Mouse (Mus musculus) CH12F3 (cell line): ENCODE data around the gene Ctla4.

Experiments used
- in situ Hi-C: fragments of 300-500 bp; cut with MboI; formaldehyde crosslinking; loops from 2 replicates; pipeline ENCODE4 v1.14.3; 2020; ENCODE audit warnings: low sequenced_read_pairs

Gene Ctla4

GRCm38 (mm10) chr1:60911631-60912030 is 24.8 kb downstream of the Ctla4 start:
- in situ Hi-C loops, result no loop called here

- in situ Hi-C loops, result no loop called here
These were observed 26.5 kb downstream of the Ctla4 start for GRCm38 (mm10) chr1:60913305-60913704.

DNA sequence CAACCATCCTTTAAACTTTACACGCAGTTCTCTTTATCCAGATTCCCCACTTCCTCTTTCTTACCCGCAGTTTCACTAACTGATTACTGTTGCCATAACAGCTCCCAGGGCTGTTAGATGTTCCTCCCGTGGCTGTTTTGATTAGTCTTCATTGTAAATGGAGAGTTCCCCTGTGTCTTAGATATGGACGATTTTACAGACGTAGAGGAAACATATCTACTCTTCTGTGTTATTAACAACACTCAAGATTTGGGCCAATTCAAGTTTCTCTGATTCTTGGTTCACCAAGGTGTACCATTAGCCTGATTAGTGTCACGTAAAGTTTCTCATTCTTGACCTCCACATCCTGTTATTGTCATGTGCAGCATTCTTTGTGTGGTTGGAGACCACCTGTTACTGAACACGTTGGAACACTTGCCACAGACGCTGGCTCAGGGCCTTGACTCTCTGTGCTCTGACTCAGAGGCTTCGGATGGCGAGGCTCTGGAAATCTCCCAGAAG is 29.5 kb downstream of the Ctla4 start:
- in situ Hi-C loops, result no loop called here

DNA sequence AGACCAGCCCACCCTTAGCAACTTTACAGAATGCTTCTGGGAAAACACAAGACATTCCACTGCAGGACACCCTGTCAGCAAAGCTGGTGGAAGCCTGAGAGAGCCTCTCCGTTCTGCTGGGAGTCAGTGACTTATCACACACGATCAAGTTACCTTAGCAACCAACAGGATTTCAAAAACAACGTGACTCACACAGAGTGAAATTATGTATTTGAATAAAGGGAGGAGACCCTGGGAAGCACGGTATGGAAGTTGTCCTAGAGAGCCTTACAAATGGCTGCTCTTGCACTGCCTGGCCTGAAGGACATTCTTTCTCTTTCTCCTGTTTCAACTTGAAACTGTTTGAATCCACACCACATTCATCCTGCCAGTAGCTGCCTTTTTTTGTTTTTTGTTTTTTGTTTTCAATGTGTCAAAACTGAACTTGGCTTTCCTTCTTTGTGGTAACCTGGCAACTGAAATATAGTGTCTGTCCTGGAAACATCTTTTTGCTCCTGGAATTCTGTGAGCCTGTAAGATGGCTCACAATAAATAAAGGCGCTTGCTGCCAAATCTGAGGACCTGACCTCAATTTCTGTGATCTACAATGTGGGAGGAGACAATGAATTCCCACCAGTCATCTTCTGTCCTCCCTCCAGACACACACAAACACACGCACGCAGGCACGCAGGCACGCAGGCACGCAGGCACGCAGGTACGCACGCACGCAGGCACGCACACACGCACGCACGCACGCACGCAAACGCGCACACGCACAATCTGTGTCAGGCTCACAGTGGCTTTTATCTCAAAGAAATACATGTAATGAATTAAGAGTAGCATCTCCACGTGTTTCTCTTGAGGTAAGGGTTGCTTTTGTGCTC is 33.9 kb downstream of the Ctla4 start:
- in situ Hi-C loops, result no loop called here

GRCm38 (mm10) chr1:60929036-60929435 is 42.2 kb downstream of the Ctla4 start:
- in situ Hi-C loops, result no loop called here

DNA sequence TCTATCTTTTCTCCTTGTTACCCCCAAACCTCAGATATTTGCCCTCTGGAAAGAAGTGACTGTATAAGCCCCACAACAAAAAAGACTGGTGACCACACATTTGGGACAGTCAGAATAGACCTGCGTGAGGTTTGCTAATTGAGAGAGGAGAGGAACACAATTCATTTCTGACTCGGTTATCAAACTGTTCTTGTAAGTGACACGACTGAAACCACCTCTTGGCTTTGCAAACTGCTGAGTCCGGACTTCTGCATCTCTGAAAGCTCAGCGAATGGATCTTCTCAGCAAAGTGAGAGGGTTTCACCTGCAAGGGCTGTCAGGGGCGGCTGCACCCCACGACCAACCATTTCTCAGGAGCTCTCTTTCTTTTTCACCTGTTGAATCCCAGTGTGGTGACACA is 43.6 kb downstream of the Ctla4 start:
- in situ Hi-C loops, result no loop called here

GRCm38 (mm10) chr1:60935968-60936581 is 49.3 kb downstream of the Ctla4 start:
- in situ Hi-C loops, result no loop called here

DNA sequence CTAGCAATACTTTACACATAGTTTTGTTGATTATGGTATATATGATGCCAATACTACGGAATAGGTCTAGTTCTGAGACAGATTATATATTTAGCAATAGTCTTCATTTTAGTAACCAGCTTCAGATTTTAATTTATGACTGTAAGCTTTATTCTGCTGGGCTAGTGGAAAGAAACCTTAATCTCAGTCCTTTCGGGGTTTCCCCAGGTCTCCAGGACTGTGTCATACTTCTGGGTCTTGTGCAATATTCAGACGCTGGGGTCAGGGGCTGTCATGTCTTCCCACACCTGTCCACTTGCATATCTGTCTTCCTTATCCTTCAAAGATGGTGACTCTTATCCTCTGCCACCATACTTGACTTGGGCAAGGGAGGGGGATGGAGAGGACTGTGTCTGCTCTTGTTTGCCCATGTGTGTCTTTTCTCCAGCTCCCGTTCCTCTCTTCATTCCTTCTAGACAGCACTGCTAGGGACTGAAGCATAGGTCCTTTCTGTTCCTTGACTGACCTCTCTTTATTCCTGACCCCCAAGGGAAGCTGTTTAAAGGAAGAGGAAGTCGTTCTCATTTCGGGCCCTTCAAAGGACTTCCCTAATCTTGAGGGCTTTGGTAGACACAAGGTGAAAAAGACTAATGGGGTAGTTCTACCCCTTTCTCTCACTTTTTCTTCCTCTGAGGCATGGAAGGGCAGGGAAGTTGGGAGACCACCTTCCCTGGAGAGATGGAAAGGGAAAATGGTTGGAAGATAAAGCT is 50.3 kb downstream of the Ctla4 start:
- in situ Hi-C loops, result no loop called here

GRCm38 (mm10) chr1:60938256-60938655 is 51.5 kb downstream of the Ctla4 start:
- in situ Hi-C loops, result no loop called here

- in situ Hi-C loops, result no loop called here
These were observed 52.2 kb downstream of the Ctla4 start for GRCm38 (mm10) chr1:60938974-60939373.

GRCm38 (mm10) chr1:60940023-60940422 is 53.2 kb downstream of the Ctla4 start:
- in situ Hi-C loops, result no loop called here

DNA sequence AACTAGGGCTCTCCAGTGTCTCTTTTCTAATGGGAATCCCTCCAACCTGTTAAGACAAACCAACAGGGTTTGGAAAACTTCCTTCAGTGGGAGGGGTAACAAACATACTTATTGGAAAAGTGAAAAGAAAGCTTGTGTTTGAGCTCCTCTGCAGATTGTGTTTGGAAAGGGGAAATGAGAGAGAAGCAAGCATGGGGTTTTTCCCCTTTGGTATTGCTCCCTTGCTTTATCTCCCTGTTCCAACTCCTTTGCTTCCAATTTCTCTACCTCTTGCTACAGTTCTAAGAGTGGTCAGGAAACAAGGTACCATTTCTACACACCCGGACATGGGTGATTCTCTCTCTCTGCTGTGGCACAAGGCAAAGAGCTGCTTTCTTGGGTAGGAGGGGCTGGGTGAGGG is 53.8 kb downstream of the Ctla4 start:
- in situ Hi-C loops, result no loop called here

GRCm38 (mm10) chr1:60941056-60942048 is 54.6 kb downstream of the Ctla4 start:
- in situ Hi-C loops, result no loop called here

DNA sequence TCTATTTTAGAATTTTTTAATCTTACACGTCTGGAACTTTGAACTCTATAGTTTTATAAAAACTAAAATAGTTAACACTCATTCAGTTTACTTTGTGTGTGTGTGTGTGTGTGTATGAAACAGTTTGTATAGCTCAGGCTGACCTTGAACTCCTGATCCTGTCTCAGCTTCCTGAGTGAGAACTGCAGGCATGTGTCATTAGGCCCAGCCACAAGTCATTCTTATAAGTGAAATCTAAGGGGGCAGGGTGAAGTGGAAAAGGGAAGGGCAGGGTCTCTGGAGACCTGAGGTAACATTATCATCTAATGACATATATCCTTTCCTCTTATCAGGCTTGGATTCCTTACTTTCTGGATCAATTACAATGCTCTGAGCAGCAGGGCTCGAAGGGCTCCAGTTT is 56.1 kb downstream of the Ctla4 start:
- in situ Hi-C loops, result no loop called here

DNA sequence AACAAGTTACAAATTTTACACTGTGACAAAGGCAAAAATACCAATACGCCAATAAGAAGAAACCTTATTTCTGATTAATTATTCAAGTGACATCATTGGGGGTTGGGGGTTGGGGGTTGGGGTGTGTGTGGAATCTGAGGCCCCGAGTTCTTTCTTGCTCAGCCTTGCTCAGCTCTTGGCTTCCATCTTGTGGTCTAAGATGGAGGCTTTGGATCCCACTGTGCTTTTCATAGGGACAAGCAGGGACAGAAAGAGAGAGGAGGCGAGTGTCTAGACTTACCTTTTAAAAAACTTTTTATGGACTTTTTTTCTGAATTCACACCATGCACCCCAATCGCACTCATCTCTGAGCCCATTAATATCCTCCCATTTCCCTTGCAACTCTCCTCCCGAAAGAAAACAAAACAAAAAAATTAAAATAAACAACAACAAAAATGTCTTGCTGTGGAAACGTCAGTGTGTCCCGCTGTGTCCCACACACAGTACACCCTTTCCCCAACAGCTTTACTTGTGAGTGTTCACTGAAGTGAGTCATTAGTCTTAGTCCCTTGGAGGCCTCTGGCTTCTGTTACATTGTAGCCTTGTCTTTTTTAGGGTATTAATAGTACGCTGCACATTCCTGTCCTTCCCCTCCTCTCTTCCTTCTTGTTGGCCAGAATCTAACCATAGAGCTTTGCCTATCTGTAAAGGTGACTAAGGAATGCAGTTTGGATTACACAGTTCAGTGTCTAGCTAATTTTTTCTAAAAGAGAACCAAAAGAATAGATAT is 59.0 kb downstream of the Ctla4 start:
- in situ Hi-C loops, result no loop called here

DNA sequence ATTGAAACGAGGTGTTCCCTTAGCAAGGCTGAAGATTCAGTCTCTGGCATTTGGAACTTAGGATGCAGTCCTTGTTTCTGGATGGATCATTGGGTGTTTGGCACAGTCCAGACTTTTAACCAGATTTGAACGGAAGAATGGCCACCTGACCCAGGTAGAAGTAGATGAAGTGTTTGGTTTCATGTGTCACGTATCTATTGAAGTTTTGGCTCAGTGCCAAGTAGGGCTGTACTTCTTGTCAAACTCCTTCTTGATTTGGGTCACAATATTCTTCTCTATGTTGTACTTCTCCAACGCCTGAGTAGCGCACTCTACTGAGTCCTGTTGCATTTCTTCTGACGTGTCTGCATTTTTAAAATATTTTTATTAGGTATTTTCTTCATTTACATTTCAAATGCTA is 61.3 kb downstream of the Ctla4 start:
- in situ Hi-C loops, result no loop called here

DNA sequence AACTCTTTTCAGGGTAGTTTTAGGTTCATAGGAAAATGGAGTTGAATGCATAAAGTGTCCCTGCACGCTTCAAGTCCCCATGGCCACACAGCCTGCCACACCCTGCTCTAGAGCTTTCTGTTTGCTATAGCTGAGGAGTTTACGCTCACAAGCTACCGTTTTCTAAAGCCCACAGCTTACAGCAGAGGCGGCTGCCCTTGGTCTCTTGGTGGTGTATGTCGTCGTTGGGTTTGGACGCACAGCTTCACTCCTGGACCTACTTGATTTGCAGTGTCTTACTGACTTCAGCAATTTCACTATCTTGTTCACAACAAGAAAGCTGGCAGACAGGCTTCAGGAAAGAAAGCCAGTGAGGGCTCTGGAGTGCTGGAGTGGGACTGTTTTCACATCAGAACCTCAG is 66.2 kb downstream of the Ctla4 start:
- in situ Hi-C loops, result no loop called here

DNA sequence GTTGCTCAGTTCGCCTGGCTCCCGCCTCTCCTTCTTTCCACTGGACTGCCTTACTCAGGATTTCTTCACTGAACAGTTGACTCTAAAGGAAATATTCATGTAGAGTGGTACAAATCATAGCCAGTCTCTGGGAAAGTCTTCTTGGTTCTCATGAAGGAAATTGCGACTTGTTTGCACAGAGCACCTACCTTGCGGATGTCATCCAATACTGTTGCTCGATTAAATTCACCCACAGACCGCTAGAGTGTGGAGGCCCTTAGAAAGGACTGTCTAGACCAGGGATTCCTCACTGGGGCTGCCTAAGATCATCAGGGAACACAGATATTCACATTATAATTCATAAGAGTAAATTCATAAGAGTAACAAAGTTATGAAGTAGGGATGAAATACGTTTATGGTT is 66.9 kb downstream of the Ctla4 start:
- in situ Hi-C loops, result no loop called here

- in situ Hi-C loops, result loop anchor here (5.0 kb wide), 1 partner anchor 92 kb away; no protein-coding TSS in a partner anchor
These were observed 68.0 kb downstream of the Ctla4 start for GRCm38 (mm10) chr1:60954759-60955158.
